Mouse (Mus musculus): Measurements from ENCODE around the gene Slc38a4.

- TF ChIP-seq CTCF (IDR thresholded peaks at IDR 0.05; ENCODE audit: low read depth, low read length) (no peak), POLR2A (IDR thresholded peaks at IDR 0.05; ENCODE audit: borderline replicate concordance, low read depth, low read length) (no peak)
Observed at GRCm38 (mm10) chr15:97031886-97032285, 23.9 kb downstream of the Slc38a4 start.
